Mouse (Mus musculus): ENCODE data around the gene Spata33.
"Not testable (repeated sequence)": the region's sequence is repeated elsewhere in the genome, so short reads cannot be mapped to it uniquely, and the experiment has no call there.

DNA sequence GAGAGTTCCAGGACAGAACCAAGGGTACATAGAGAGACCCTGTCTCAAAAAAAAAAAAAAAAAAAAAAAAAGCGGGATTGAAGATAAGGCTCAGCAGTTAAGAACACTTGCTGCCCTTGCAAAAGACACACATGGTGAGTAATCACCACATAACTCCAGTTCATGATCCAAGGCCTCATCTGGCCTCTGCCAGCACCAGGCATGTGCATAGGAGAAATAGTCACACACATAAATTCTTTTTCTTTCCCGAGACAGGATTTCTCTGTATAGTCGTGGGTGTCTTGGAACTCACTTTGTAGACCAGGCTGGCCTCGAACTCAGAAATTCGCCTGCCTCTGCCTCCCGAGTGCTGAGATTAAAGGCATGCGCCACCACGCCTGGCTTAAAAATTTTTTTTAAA is 45.0 kb downstream of the Spata33 start:
- TF ChIP-seq CTCF, EP300 (IDR thresholded peaks at IDR 0.05; ENCODE audit: low read depth): not testable (repeated sequence)
